Mouse (Mus musculus): ENCODE results near the gene Ripor3.

GRCm38 (mm10) chr2:168055910-168056665 lies 45.7 kb upstream of the Ripor3 start:
- TF ChIP-seq POLR2A (IDR thresholded peaks at IDR 0.05; ENCODE audit: low read depth, low read length), result no peak
- no peak for TF ChIP-seq CTCF (IDR thresholded peaks at IDR 0.05; ENCODE audit: extremely low read depth, insufficient read depth, insufficient read length, insufficient replicate concordance)

Data from spleen, adult 2 months (tissue).